Mouse (Mus musculus): ENCODE data around the gene Rabgap1l. TPM values are rescaled to one million over a fixed set of nuclear protein-coding genes. Genes with fewer than 3 reads are reported as not detected.

Gene Rabgap1l
- polyA plus RNA-seq, 1 experiment from 2014 or later = 35.9 TPM

- Histone ChIP-seq H3K4me2 (replicated peaks) (no peak overlapping the region), H3K36me3 (no peaks in the 10 kb centered on the region; the same call in 1 of the 2 replicates), H3K27me3 (no peaks in the 10 kb centered on the region), H3K9ac (replicated peaks) (no peak overlapping the region), H3K4me3 (no peak overlapping the region), H3K9me3 (no peaks in the 10 kb centered on the region), H3K4me1 (no peaks in the 10 kb centered on the region), H3K27ac (replicated peaks) (no peak overlapping the region)
- WGBS = 72% methylated on average over 4 of the region's 4 CpGs
- ATAC-seq (replicated peaks) = no peak
Observed at GRCm38 (mm10) chr1:160334791-160335190, 458.2 kb downstream of the Rabgap1l start.

- Histone ChIP-seq H3K4me2 (replicated peaks) (no peak overlapping the region), H3K9me3 (no peaks in the 10 kb centered on the region), H3K36me3 (no peaks in the 10 kb centered on the region), H3K4me3 (no peak overlapping the region), H3K27me3 (no peaks in the 10 kb centered on the region), H3K9ac (replicated peaks) (no peak overlapping the region), H3K4me1 (no peaks in the 10 kb centered on the region), H3K27ac (replicated peaks) (no peak overlapping the region)
- ATAC-seq (replicated peaks) = no peak
- WGBS = 50% methylated on average over 1 of the region's 1 CpGs
Observed at GRCm38 (mm10) chr1:160330828-160331227, 462.2 kb downstream of the Rabgap1l start.

GRCm38 (mm10) chr1:160330222-160330621 is 462.8 kb downstream of the Rabgap1l start:
- Histone ChIP-seq H3K4me3 (no peak overlapping the region), H3K36me3 (no peaks in the 10 kb centered on the region), H3K9ac (replicated peaks) (no peak overlapping the region), H3K27me3 (no peaks in the 10 kb centered on the region), H3K4me1 (no peaks in the 10 kb centered on the region), H3K9me3 (no peaks in the 10 kb centered on the region), H3K4me2 (replicated peaks) (no peak overlapping the region), H3K27ac (replicated peaks) (no peak overlapping the region)
- no peak for ATAC-seq (replicated peaks)
- WGBS = 73% methylated on average over 2 of the region's 2 CpGs

GRCm38 (mm10) chr1:160329788-160330187 is 463.2 kb downstream of the Rabgap1l start:
- H3K4me1 ChIP-seq = no peaks in the 10 kb centered on the region
- no peak overlapping the region for H3K27ac ChIP-seq (replicated peaks)
- H3K4me3 ChIP-seq = no peak overlapping the region
- WGBS = 66% methylated on average over 7 of the region's 7 CpGs
- no peaks in the 10 kb centered on the region for H3K27me3 ChIP-seq
- ATAC-seq (replicated peaks) = no peak
- H3K4me2 ChIP-seq (replicated peaks) = no peak overlapping the region
- no peaks in the 10 kb centered on the region for H3K36me3 ChIP-seq
- no peaks in the 10 kb centered on the region for H3K9me3 ChIP-seq
- H3K9ac ChIP-seq (replicated peaks) = no peak overlapping the region

- H3K9ac ChIP-seq (replicated peaks) = no peak overlapping the region
- H3K4me2 ChIP-seq (replicated peaks) = no peak overlapping the region
- no peak overlapping the region for H3K27ac ChIP-seq (replicated peaks)
- ATAC-seq (replicated peaks) = no peak
- WGBS = 76% methylated on average over 1 of the region's 1 CpGs
- H3K4me3 ChIP-seq = no peak overlapping the region
- H3K36me3 ChIP-seq = no peaks in the 10 kb centered on the region
- no peaks in the 10 kb centered on the region for H3K27me3 ChIP-seq
- H3K9me3 ChIP-seq = no peaks in the 10 kb centered on the region
- H3K4me1 ChIP-seq = no peaks in the 10 kb centered on the region
Observed at GRCm38 (mm10) chr1:160327531-160327930, 465.5 kb downstream of the Rabgap1l start.

- H3K4me3 ChIP-seq = no peak overlapping the region
- no peak for ATAC-seq (replicated peaks)
- no peaks in the 10 kb centered on the region for H3K36me3 ChIP-seq
- no peaks in the 10 kb centered on the region for H3K9me3 ChIP-seq
- H3K27ac ChIP-seq (replicated peaks) = no peak overlapping the region
- 82% methylated on average over 5 of the region's 5 CpGs for WGBS
- H3K9ac ChIP-seq (replicated peaks) = no peak overlapping the region
- no peaks in the 10 kb centered on the region for H3K27me3 ChIP-seq
- H3K4me2 ChIP-seq (replicated peaks) = no peak overlapping the region
- H3K4me1 ChIP-seq = no peaks in the 10 kb centered on the region
Observed at GRCm38 (mm10) chr1:160325542-160325941, 467.5 kb downstream of the Rabgap1l start.

- Histone ChIP-seq H3K9ac (replicated peaks) (no peak overlapping the region), H3K27ac (replicated peaks) (no peak overlapping the region), H3K4me2 (replicated peaks) (no peak overlapping the region), H3K4me1 (no peaks in the 10 kb centered on the region), H3K4me3 (no peak overlapping the region), H3K9me3 (no peaks in the 10 kb centered on the region), H3K36me3 (no peaks in the 10 kb centered on the region), H3K27me3 (no peaks in the 10 kb centered on the region)
- 87% methylated on average over 1 of the region's 1 CpGs for WGBS
- no peak for ATAC-seq (replicated peaks)
Observed at GRCm38 (mm10) chr1:160320690-160321089, 472.3 kb downstream of the Rabgap1l start.

- no peak for ATAC-seq (replicated peaks)
- Histone ChIP-seq H3K4me1 (no peaks in the 10 kb centered on the region), H3K27me3 (no peaks in the 10 kb centered on the region), H3K9ac (replicated peaks) (no peak overlapping the region), H3K27ac (replicated peaks) (no peak overlapping the region), H3K4me2 (replicated peaks) (no peak overlapping the region), H3K9me3 (no peaks in the 10 kb centered on the region), H3K4me3 (no peak overlapping the region), H3K36me3 (no peaks in the 10 kb centered on the region)
- 77% methylated on average over 8 of the region's 8 CpGs for WGBS
Observed at GRCm38 (mm10) chr1:160318057-160318725, 474.8 kb downstream of the Rabgap1l start.

- H3K36me3 ChIP-seq = no peaks in the 10 kb centered on the region
Observed at GRCm38 (mm10) chr1:160316239-160316638, 476.8 kb downstream of the Rabgap1l start.

GRCm38 (mm10) chr1:160312658-160313057 is 480.4 kb downstream of the Rabgap1l start:
- Histone ChIP-seq H3K9me3 (no peaks in the 10 kb centered on the region), H3K4me3 (no peak overlapping the region), H3K4me1 (peaks cover 3% of the 10 kb centered on the region; the same call in 1 of the 2 replicates), H3K9ac (replicated peaks) (no peak overlapping the region), H3K27ac (replicated peaks) (no peak overlapping the region), H3K4me2 (replicated peaks) (no peak overlapping the region), H3K36me3 (no peaks in the 10 kb centered on the region), H3K27me3 (no peaks in the 10 kb centered on the region)
- no peak for ATAC-seq (replicated peaks)
- 93% methylated on average over 4 of the region's 4 CpGs for WGBS

More at GRCm38 (mm10) chr1:160316239-160316638, 476.8 kb downstream of the Rabgap1l start:
- no peak overlapping the region for H3K4me2 ChIP-seq (replicated peaks)
- H3K9me3 ChIP-seq = no peaks in the 10 kb centered on the region
- H3K4me1 ChIP-seq = no peaks in the 10 kb centered on the region
- no peak overlapping the region for H3K9ac ChIP-seq (replicated peaks)
- no peak for ATAC-seq (replicated peaks)
- 95% methylated on average over 2 of the region's 2 CpGs for WGBS
- no peaks in the 10 kb centered on the region for H3K27me3 ChIP-seq
- H3K4me3 ChIP-seq = no peak overlapping the region
- H3K27ac ChIP-seq (replicated peaks) = no peak overlapping the region

- no peaks in the 10 kb centered on the region for H3K36me3 ChIP-seq
- H3K4me1 ChIP-seq = peaks cover 3% of the 10 kb centered on the region; the same call in 1 of the 2 replicates
- H3K4me2 ChIP-seq (replicated peaks) = no peak overlapping the region
- 24% methylated on average over 2 of the region's 2 CpGs for WGBS
- H3K9me3 ChIP-seq = no peaks in the 10 kb centered on the region
- no peak overlapping the region for H3K9ac ChIP-seq (replicated peaks)
- H3K4me3 ChIP-seq = no peak overlapping the region
- no peak overlapping the region for H3K27ac ChIP-seq (replicated peaks)
- no peaks in the 10 kb centered on the region for H3K27me3 ChIP-seq
- no peak for ATAC-seq (replicated peaks)
Observed at GRCm38 (mm10) chr1:160311861-160312260, 481.1 kb downstream of the Rabgap1l start.

- H3K4me3 ChIP-seq = no peak overlapping the region
- 34% methylated on average over 5 of the region's 5 CpGs for WGBS
- no peak overlapping the region for H3K4me2 ChIP-seq (replicated peaks)
- no peaks in the 10 kb centered on the region for H3K27me3 ChIP-seq
- no peak overlapping the region for H3K27ac ChIP-seq (replicated peaks)
- H3K4me1 ChIP-seq = peaks cover 6% of the 10 kb centered on the region; the same call in 1 of the 2 replicates
- H3K9ac ChIP-seq (replicated peaks) = no peak overlapping the region
- no peaks in the 10 kb centered on the region for H3K36me3 ChIP-seq
- H3K9me3 ChIP-seq = no peaks in the 10 kb centered on the region
- ATAC-seq (replicated peaks) = no peak
Observed at GRCm38 (mm10) chr1:160309951-160310350, 483.1 kb downstream of the Rabgap1l start.

GRCm38 (mm10) chr1:160308996-160309395 is 484.0 kb downstream of the Rabgap1l start:
- Histone ChIP-seq H3K4me1 (peaks cover 8% of the 10 kb centered on the region; the same call in 1 of the 2 replicates), H3K36me3 (no peaks in the 10 kb centered on the region), H3K27me3 (no peaks in the 10 kb centered on the region), H3K9ac (replicated peaks) (no peak overlapping the region), H3K9me3 (no peaks in the 10 kb centered on the region), H3K4me3 (no peak overlapping the region), H3K27ac (replicated peaks) (no peak overlapping the region), H3K4me2 (replicated peaks) (no peak overlapping the region)
- ATAC-seq (replicated peaks) = no peak
- WGBS = 7% methylated on average over 7 of the region's 7 CpGs
